Mouse (Mus musculus): ENCODE results near the gene Gm10337. TPM values are rescaled to one million over a fixed set of nuclear protein-coding genes. Genes with fewer than 3 reads are reported as not detected.

The Gm10337 gene
- polyA plus RNA-seq, 2 experiments from 2014 or later = not detected

GRCm38 (mm10) chr15:102500479-102500878 is 3.0 kb upstream of the Gm10337 start:
- ATAC-seq = no peak

GRCm38 (mm10) chr15:102501084-102501814 is 2.3 kb upstream of the Gm10337 start:
- no peak for ATAC-seq

GRCm38 (mm10) chr15:102502254-102502840 is 1.2 kb upstream of the Gm10337 start:
- ATAC-seq = no peak

GRCm38 (mm10) chr15:102503924-102504782 is 631 bp downstream of the Gm10337 start:
- ATAC-seq = no peak

GRCm38 (mm10) chr15:102505073-102505769 is 1.7 kb downstream of the Gm10337 start:
- no peak for ATAC-seq

- ATAC-seq = no peak
These were observed 2.4 kb downstream of the Gm10337 start for GRCm38 (mm10) chr15:102505770-102506463.

- no peak for ATAC-seq
These were observed 2.9 kb downstream of the Gm10337 start for GRCm38 (mm10) chr15:102506464-102506830.

GRCm38 (mm10) chr15:102506864-102507263 is 3.3 kb downstream of the Gm10337 start:
- ATAC-seq = no peak

GRCm38 (mm10) chr15:102507561-102507960 is 4.0 kb downstream of the Gm10337 start:
- no peak for ATAC-seq

- ATAC-seq = no peak
These were observed 4.8 kb downstream of the Gm10337 start for GRCm38 (mm10) chr15:102508336-102508735.

- ATAC-seq = no peak
These were observed 6.6 kb downstream of the Gm10337 start for GRCm38 (mm10) chr15:102510110-102510509.

GRCm38 (mm10) chr15:102510590-102511284 is 7.2 kb downstream of the Gm10337 start:
- peak; percentile 79 for ATAC-seq

- ATAC-seq = no peak
These were observed 7.8 kb downstream of the Gm10337 start for GRCm38 (mm10) chr15:102511285-102511833.

GRCm38 (mm10) chr15:102512010-102512409 is 8.5 kb downstream of the Gm10337 start:
- no peak for ATAC-seq

- no peak for ATAC-seq
These were observed 8.9 kb downstream of the Gm10337 start for GRCm38 (mm10) chr15:102512471-102512870.

GRCm38 (mm10) chr15:102513004-102513403 is 9.5 kb downstream of the Gm10337 start:
- ATAC-seq = no peak

GRCm38 (mm10) chr15:102515261-102515660 is 11.7 kb downstream of the Gm10337 start:
- ATAC-seq = no peak

- no peak for ATAC-seq
These were observed 12.3 kb downstream of the Gm10337 start for GRCm38 (mm10) chr15:102515791-102516190.

- no peak for ATAC-seq
These were observed 12.8 kb downstream of the Gm10337 start for GRCm38 (mm10) chr15:102516293-102516692.

GRCm38 (mm10) chr15:102516728-102517404 is 13.3 kb downstream of the Gm10337 start, which contains the start of gene Map3k12:
Map3k12 (minus strand) TSS chr15:102517064.
- peak; percentile 6 for ATAC-seq

- ATAC-seq = no peak
These were observed 14.1 kb downstream of the Gm10337 start for GRCm38 (mm10) chr15:102517631-102517975.

All from activated CD4-positive, CD25-positive, alpha-beta regulatory T cell, adult 4 months (primary cell).